Mouse (Mus musculus) kidney, adult 2 months (tissue): ENCODE measurements around the gene Abcc8. TPM values are rescaled to one million over a fixed set of nuclear protein-coding genes. Genes with fewer than 3 reads are reported as not detected.

Source experiments
- DNase-seq: peaks from one replicate; pipeline ENCODE4 v3.0.0; 2021
- H3K27ac ChIP-seq: fragments of 200-500 bp; 2 replicates; pipeline ENCODE4 v1.5.1; 2012; ENCODE audit warnings: low read depth, low read length, control low read depth, inconsistent platforms; ENCODE audit not compliant: insufficient read depth
- H3K27me3 ChIP-seq: fragments of 200-500 bp; replicated peaks from 2 replicates; pipeline ENCODE4 v1.6.1; 2012; ENCODE audit warnings: mild to moderate bottlenecking, moderate library complexity, low read length, inconsistent platforms; ENCODE audit not compliant: control insufficient read depth, insufficient read depth
- H3K36me3 ChIP-seq: fragments of 200-500 bp; 2 replicates; pipeline ENCODE4 v1.6.1; 2012; ENCODE audit warnings: mild to moderate bottlenecking, moderate library complexity, low read length, inconsistent platforms; ENCODE audit not compliant: control insufficient read depth, insufficient read depth
- H3K4me1 ChIP-seq: fragments of 200-500 bp; 2 replicates; pipeline ENCODE4 v1.6.1; 2011; ENCODE audit warnings: low read length; ENCODE audit not compliant: control insufficient read depth, insufficient read depth
- H3K4me3 ChIP-seq: fragments of 200-500 bp; 2 replicates; pipeline ENCODE4 v1.5.1; 2011; ENCODE audit warnings: mild to moderate bottlenecking, low read depth, low read length, control low read depth; ENCODE audit not compliant: insufficient read depth
- CTCF ChIP-seq: fragments of 200-500 bp; conservative IDR thresholded peaks from 2 replicates; pipeline ENCODE4 v1.5.1; 2011; ENCODE audit warnings: low read depth, mild to moderate bottlenecking, control low read depth, low read length, moderate library complexity, mixed read lengths; ENCODE audit not compliant: insufficient read depth, insufficient read length
- POLR2A ChIP-seq: fragments of 200-500 bp; IDR thresholded peaks from one replicate; pipeline ENCODE4 v1.6.1; 2011; ENCODE audit warnings: low read depth, low read length, control low read depth
- WGBS: fragments of 180-500 bp; shearing (Covaris S2); methylation state at CpG from one replicate; pipeline ENCODE4 v1.1.7; 2018; 5-methylcytosine and 5-hydroxymethylcytosine counted together
- polyA plus RNA-seq: library from polyadenylated mRNA; depleted of rRNA; stranded (reverse); fragments of >200 nt; gene quantifications from 2 replicates; pipeline ENCODE4 v1.2.3, GENCODE M21; 2012

The Abcc8 gene
- polyA plus RNA-seq, 1 experiment = 0.30 TPM

GRCm38 (mm10) chr7:46124460-46124859 lies 55.4 kb downstream of the Abcc8 start:
- Histone ChIP-seq H3K4me3 (no peak overlapping the region), H3K4me1 (no peaks in the 10 kb centered on the region), H3K27me3 (no peaks in the 10 kb centered on the region), H3K36me3 (no peaks in the 10 kb centered on the region), H3K27ac (no peak overlapping the region)
- TF ChIP-seq POLR2A = no peak
- no peak for TF ChIP-seq CTCF
- DNase-seq = no peak
- 82% methylated on average over 6 of the region's 6 CpGs for WGBS

GRCm38 (mm10) chr7:46122964-46123363 lies 56.9 kb downstream of the Abcc8 start:
- TF ChIP-seq CTCF (no peak), POLR2A (no peak)
- no peak for DNase-seq

GRCm38 (mm10) chr7:46117035-46117434 lies 62.8 kb downstream of the Abcc8 start:
- WGBS = 66% methylated on average over 16 of the region's 16 CpGs

More at GRCm38 (mm10) chr7:46122964-46123363, 56.9 kb downstream of the Abcc8 start:
- 27% methylated on average over 4 of the region's 4 CpGs for WGBS
- no peaks in the 10 kb centered on the region for H3K27me3 ChIP-seq
- H3K36me3 ChIP-seq = no peaks in the 10 kb centered on the region
- no peak overlapping the region for H3K4me3 ChIP-seq
- no peaks in the 10 kb centered on the region for H3K4me1 ChIP-seq
- no peak overlapping the region for H3K27ac ChIP-seq

GRCm38 (mm10) chr7:46116118-46116581 lies 63.7 kb downstream of the Abcc8 start:
- Histone ChIP-seq H3K36me3 (no peaks in the 10 kb centered on the region), H3K4me3 (no peak overlapping the region), H3K4me1 (no peaks in the 10 kb centered on the region), H3K27me3 (no peaks in the 10 kb centered on the region), H3K27ac (no peak overlapping the region)
- no peak for DNase-seq
- WGBS = 27% methylated on average over 10 of the region's 10 CpGs
- no peak for TF ChIP-seq POLR2A
- TF ChIP-seq CTCF = no peak

More at GRCm38 (mm10) chr7:46117035-46117434, 62.8 kb downstream of the Abcc8 start:
- TF ChIP-seq POLR2A (no peak), CTCF (no peak)
- DNase-seq = no peak
- no peak overlapping the region for H3K27ac ChIP-seq
- no peak overlapping the region for H3K4me3 ChIP-seq
- H3K4me1 ChIP-seq = no peaks in the 10 kb centered on the region
- no peaks in the 10 kb centered on the region for H3K27me3 ChIP-seq
- H3K36me3 ChIP-seq = no peaks in the 10 kb centered on the region

DNA sequence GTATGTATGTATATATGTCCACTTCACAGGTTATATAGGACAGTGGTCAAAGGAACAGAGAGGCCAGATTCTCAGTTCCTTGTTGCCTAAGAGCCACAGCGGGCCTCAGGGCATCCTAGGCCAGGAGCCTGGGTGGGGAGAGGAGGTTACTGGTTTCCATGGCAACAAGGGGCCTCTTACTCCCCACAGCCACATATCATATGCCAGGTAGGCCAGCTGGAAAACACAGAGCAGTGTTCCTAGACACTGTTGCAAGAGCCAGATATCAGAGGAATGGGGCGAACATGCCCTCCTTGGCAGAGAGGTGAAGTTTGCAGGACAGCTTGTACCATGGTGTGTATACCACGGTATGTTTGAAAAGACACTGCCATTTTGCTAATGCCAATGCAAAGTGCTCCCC lies 66.4 kb downstream of the Abcc8 start:
- Histone ChIP-seq H3K4me1 (no peaks in the 10 kb centered on the region), H3K4me3 (no peak overlapping the region), H3K36me3 (no peaks in the 10 kb centered on the region), H3K27me3 (no peaks in the 10 kb centered on the region), H3K27ac (no peak overlapping the region)
- TF ChIP-seq POLR2A (no peak), CTCF (no peak)
- 61% methylated on average over 3 of the region's 3 CpGs for WGBS
- no peak for DNase-seq

- DNase-seq = no peak
- H3K27ac ChIP-seq = no peak overlapping the region
Measured at GRCm38 (mm10) chr7:46111938-46112337, 67.9 kb downstream of the Abcc8 start.

GRCm38 (mm10) chr7:46111212-46111817 lies 68.5 kb downstream of the Abcc8 start:
- Histone ChIP-seq H3K36me3 (no peaks in the 10 kb centered on the region), H3K4me3 (no peak overlapping the region), H3K27me3 (no peaks in the 10 kb centered on the region), H3K4me1 (no peaks in the 10 kb centered on the region), H3K27ac (no peak overlapping the region)
- WGBS = 67% methylated on average over 15 of the region's 15 CpGs
- TF ChIP-seq CTCF (no peak), POLR2A (no peak)
- DNase-seq = no peak

More at GRCm38 (mm10) chr7:46111938-46112337, 67.9 kb downstream of the Abcc8 start:
- H3K4me1 ChIP-seq = no peaks in the 10 kb centered on the region
- TF ChIP-seq CTCF = no peak
- no peak for TF ChIP-seq POLR2A
- no peak overlapping the region for H3K4me3 ChIP-seq
- WGBS = 69% methylated on average over 6 of the region's 6 CpGs
- no peaks in the 10 kb centered on the region for H3K27me3 ChIP-seq
- no peaks in the 10 kb centered on the region for H3K36me3 ChIP-seq
